Mouse (Mus musculus) heart, embryonic 16.5 days (tissue): ENCODE results near the gene Bphl. TPM values are rescaled to one million over a fixed set of nuclear protein-coding genes. Genes with fewer than 3 reads are reported as not detected.

ENCODE experiments used
- ATAC-seq: fragments of 200-750 bp; cut with Nextera tagmentation; replicated peaks from 2 replicates; pipeline ENCODE4 v1.8.0; 2017; ENCODE audit warnings: moderate number of reproducible peaks; ENCODE audit not compliant: insufficient read depth, low FRiP score; ENCODE audit errors: extremely low read depth
- H3K27ac ChIP-seq: fragments of 300-500 bp; sonication (generic); 2 replicates; pipeline ENCODE4 v1.5.1; 2014; ENCODE audit warnings: mild to moderate bottlenecking, low read length, control low read depth, moderate library complexity
- H3K27me3 ChIP-seq: fragments of 300-500 bp; sonication (generic); 2 replicates; pipeline ENCODE4 v1.6.1; 2014; ENCODE audit warnings: low read length, mixed read lengths; ENCODE audit not compliant: control insufficient read depth, insufficient read depth
- H3K36me3 ChIP-seq: fragments of 300-500 bp; sonication (generic); 2 replicates; pipeline ENCODE4 v1.6.1; 2014; ENCODE audit not compliant: control insufficient read depth, insufficient read depth
- H3K4me1 ChIP-seq: fragments of 300-500 bp; sonication (generic); 2 replicates; pipeline ENCODE4 v1.6.1; 2014; ENCODE audit warnings: low read length, mixed read lengths; ENCODE audit not compliant: control insufficient read depth, insufficient read depth
- H3K4me2 ChIP-seq: fragments of 300-500 bp; sonication (generic); 2 replicates; pipeline ENCODE4 v1.6.1; 2014; ENCODE audit warnings: low read depth, mild to moderate bottlenecking, control low read depth, low read length
- H3K4me3 ChIP-seq: fragments of 300-500 bp; sonication (generic); 2 replicates; pipeline ENCODE4 v1.5.1; 2014; ENCODE audit warnings: mild to moderate bottlenecking, control low read depth, low read length
- H3K9ac ChIP-seq: fragments of 300-500 bp; sonication (generic); 2 replicates; pipeline ENCODE4 v1.6.1; 2014; ENCODE audit warnings: low read length, control low read depth
- H3K9me3 ChIP-seq: fragments of 300-500 bp; sonication (generic); replicated peaks from 2 replicates; pipeline ENCODE4 v1.6.1; 2016; ENCODE audit warnings: low read length; ENCODE audit not compliant: control insufficient read depth
- WGBS: fragments of 180-500 bp; shearing (Covaris S2); extraction: QIAGEN DNeasy Blood & Tissue Kit; methylation state at CpG from one replicate; pipeline ENCODE4 v1.1.7; 2014; 5-methylcytosine and 5-hydroxymethylcytosine counted together
- polyA plus RNA-seq: library from polyadenylated mRNA; unstranded; fragments of >200 nt; fragmentation: Nextera tagmentation; extraction: Ambion mirVana; gene quantifications from 2 replicates; pipeline ENCODE4 v1.2.1, GENCODE M21; 2015

Gene Bphl
- polyA plus RNA-seq, 1 experiment from 2014 or later, result 54.6 TPM

DNA sequence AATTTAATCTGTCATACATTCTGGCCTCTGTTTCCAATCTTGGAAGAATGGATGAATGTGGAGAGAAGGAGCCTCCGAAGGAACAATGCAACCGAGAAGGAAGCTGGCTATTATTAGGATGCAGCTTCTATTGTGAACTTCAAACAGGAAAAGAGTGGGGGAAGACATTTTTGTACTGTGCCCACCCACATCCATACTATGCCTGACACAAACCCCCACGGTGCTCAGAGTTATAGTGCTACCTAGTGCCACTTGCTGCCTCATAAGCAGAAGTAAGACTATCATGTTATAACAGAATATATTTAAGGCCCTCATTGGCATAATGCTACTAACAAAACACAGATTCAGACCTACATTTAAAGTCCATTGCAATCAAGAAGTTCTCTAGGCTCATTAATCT is 52.0 kb downstream of the Bphl start:
- Histone ChIP-seq H3K4me3 (no peak overlapping the region), H3K9ac (no peak overlapping the region), H3K4me2 (no peak overlapping the region), H3K4me1 (peaks cover 13% of the 10 kb centered on the region), H3K27ac (peak overlapping the region; percentile 59), H3K27me3 (no peaks in the 10 kb centered on the region), H3K9me3 (no peaks in the 10 kb centered on the region), H3K36me3 (no peaks in the 10 kb centered on the region)
- no peak for ATAC-seq
- 46% methylated on average over 3 of the region's 3 CpGs for WGBS

DNA sequence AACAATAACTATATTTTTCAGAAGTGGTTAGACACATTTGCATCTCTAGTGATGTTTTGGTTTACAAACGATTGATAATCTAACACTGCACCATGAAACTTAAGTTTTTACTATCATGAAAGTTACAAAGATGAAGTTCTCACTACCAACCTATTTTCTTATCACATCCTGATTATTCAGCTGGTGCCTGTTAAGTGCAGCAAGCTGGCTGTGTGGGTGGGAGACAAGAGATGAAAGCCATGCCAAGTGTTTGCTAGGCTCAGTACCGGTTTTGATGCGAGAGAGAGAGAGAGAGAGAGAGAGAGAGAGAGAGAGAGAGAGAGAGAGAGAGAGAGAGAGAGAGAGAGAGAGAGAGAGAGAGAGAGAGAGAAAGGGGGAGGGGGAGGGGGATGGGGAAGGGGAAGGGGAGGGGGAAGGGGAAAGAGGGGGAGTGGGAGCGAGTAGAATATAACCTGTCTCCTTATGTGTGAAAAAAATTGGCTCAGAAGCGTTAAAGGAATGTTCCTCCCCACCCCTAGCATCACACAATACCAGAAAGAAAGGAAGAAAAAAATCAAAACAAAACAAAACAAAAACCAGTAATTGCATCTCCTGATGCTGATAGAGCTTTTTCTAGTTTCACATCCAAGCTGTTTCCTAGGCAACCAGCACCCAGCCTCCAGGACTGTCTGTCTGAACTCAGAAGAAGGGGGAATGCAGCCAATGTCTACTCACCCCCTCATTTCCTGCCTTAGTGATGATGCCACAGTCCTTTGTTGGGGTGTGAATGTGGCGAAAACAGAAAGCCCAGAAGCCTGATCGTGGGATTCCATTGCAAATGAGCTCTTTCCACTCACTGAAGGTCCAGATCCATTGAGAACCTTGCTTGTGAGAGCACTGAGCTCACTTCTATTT is 58.4 kb downstream of the Bphl start:
- Histone ChIP-seq H3K4me3 (no peak overlapping the region), H3K4me2 (no peak overlapping the region; the same call in 1 of the 2 replicates), H3K36me3 (no peaks in the 10 kb centered on the region), H3K4me1 (peaks cover 6% of the 10 kb centered on the region; the same call in 1 of the 2 replicates), H3K27ac (peak overlapping the region; percentile 58), H3K27me3 (no peaks in the 10 kb centered on the region), H3K9ac (no peak overlapping the region), H3K9me3 (no peaks in the 10 kb centered on the region; the same call in 1 of the 2 replicates)
- WGBS, result 23% methylated on average over 7 of the region's 7 CpGs
- ATAC-seq, result peak; percentile 65; the same call in 1 of the 2 replicates

GRCm38 (mm10) chr13:34096455-34096854 is 59.1 kb downstream of the Bphl start:
- peak; percentile 83 for ATAC-seq
- peak overlapping the region; percentile 58 for H3K27ac ChIP-seq
- WGBS, result 59% methylated on average over 4 of the region's 4 CpGs
- no peaks in the 10 kb centered on the region; the same call in 1 of the 2 replicates for H3K9me3 ChIP-seq
- H3K27me3 ChIP-seq, result no peaks in the 10 kb centered on the region
- peaks cover 7% of the 10 kb centered on the region; the same call in 1 of the 2 replicates for H3K4me1 ChIP-seq
- H3K36me3 ChIP-seq, result no peaks in the 10 kb centered on the region
- no peak overlapping the region for H3K4me2 ChIP-seq
- no peak overlapping the region for H3K9ac ChIP-seq
- no peak overlapping the region for H3K4me3 ChIP-seq

GRCm38 (mm10) chr13:34097086-34097485 is 59.7 kb downstream of the Bphl start:
- Histone ChIP-seq H3K9ac (no peak overlapping the region), H3K27ac (peak overlapping the region; percentile 32), H3K4me3 (no peak overlapping the region), H3K4me1 (peaks cover 7% of the 10 kb centered on the region; the same call in 1 of the 2 replicates), H3K9me3 (no peaks in the 10 kb centered on the region; the same call in 1 of the 2 replicates), H3K36me3 (no peaks in the 10 kb centered on the region), H3K4me2 (no peak overlapping the region), H3K27me3 (no peaks in the 10 kb centered on the region)
- WGBS, result 71% methylated on average over 3 of the region's 3 CpGs
- ATAC-seq, result no peak

- H3K4me2 ChIP-seq, result no peak overlapping the region
- H3K27me3 ChIP-seq, result no peaks in the 10 kb centered on the region
- no peak overlapping the region for H3K4me3 ChIP-seq
- no peaks in the 10 kb centered on the region; the same call in 1 of the 2 replicates for H3K9me3 ChIP-seq
- no peaks in the 10 kb centered on the region for H3K36me3 ChIP-seq
- peaks cover 5% of the 10 kb centered on the region for H3K4me1 ChIP-seq
- no peak overlapping the region for H3K27ac ChIP-seq
- no peak for ATAC-seq
- no peak overlapping the region for H3K9ac ChIP-seq
- WGBS, result 56% methylated on average over 3 of the region's 3 CpGs
These were observed 63.3 kb downstream of the Bphl start for GRCm38 (mm10) chr13:34100733-34101132.

- ATAC-seq, result no peak
- Histone ChIP-seq H3K9ac (no peak overlapping the region), H3K9me3 (no peaks in the 10 kb centered on the region; the same call in 1 of the 2 replicates), H3K27ac (no peak overlapping the region), H3K36me3 (no peaks in the 10 kb centered on the region), H3K4me2 (no peak overlapping the region), H3K4me3 (no peak overlapping the region), H3K4me1 (peaks cover 10% of the 10 kb centered on the region), H3K27me3 (no peaks in the 10 kb centered on the region)
- 91% methylated on average over 10 of the region's 10 CpGs for WGBS
These were observed 63.9 kb downstream of the Bphl start for GRCm38 (mm10) chr13:34101247-34101646.

GRCm38 (mm10) chr13:34101908-34102307 is 64.5 kb downstream of the Bphl start:
- ATAC-seq, result no peak
- no peaks in the 10 kb centered on the region for H3K27me3 ChIP-seq
- no peaks in the 10 kb centered on the region for H3K36me3 ChIP-seq
- no peaks in the 10 kb centered on the region; the same call in 1 of the 2 replicates for H3K9me3 ChIP-seq
- H3K4me1 ChIP-seq, result peaks cover 16% of the 10 kb centered on the region
- no peak overlapping the region for H3K9ac ChIP-seq
- peak overlapping the region; percentile 31; the same call in 1 of the 2 replicates for H3K27ac ChIP-seq
- H3K4me3 ChIP-seq, result no peak overlapping the region
- 66% methylated on average over 9 of the region's 9 CpGs for WGBS
- H3K4me2 ChIP-seq, result no peak overlapping the region

GRCm38 (mm10) chr13:34105364-34105763 is 68.0 kb downstream of the Bphl start:
- Histone ChIP-seq H3K27ac (peak overlapping the region; percentile 79), H3K4me2 (no peak overlapping the region), H3K9ac (no peak overlapping the region), H3K4me1 (peaks cover 18% of the 10 kb centered on the region), H3K9me3 (no peaks in the 10 kb centered on the region), H3K27me3 (no peaks in the 10 kb centered on the region), H3K4me3 (no peak overlapping the region), H3K36me3 (no peaks in the 10 kb centered on the region)
- WGBS, result 42% methylated on average over 1 of the region's 1 CpGs
- peak; percentile 49; the same call in 1 of the 2 replicates for ATAC-seq

DNA sequence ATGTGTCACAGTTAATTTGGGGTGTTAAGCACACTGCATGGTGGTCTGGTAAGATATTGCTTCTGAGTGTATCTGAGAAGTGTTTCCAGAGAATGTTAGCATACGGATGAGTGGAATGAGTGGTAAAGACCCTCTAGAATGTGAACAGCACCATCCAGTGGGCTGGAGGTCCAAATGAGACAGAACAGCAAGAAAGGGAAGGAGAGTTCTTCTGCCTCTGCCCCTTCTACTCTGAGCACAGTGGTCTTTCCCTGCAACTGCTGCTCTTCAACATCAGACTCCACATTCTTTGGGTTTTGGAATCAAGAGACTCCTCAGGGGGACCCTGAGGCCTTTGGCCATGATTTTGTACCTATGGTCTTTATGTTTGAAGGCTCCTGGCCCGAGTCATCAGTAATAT is 68.9 kb downstream of the Bphl start:
- H3K27ac ChIP-seq, result peak overlapping the region; percentile 39; the same call in 1 of the 2 replicates
- H3K36me3 ChIP-seq, result no peaks in the 10 kb centered on the region
- no peak overlapping the region for H3K4me2 ChIP-seq
- H3K4me3 ChIP-seq, result no peak overlapping the region
- WGBS, result 86% methylated on average over 2 of the region's 2 CpGs
- H3K27me3 ChIP-seq, result no peaks in the 10 kb centered on the region
- ATAC-seq, result no peak
- no peak overlapping the region for H3K9ac ChIP-seq
- H3K4me1 ChIP-seq, result peaks cover 16% of the 10 kb centered on the region
- no peaks in the 10 kb centered on the region for H3K9me3 ChIP-seq
